Mouse (Mus musculus) erythroblast, embryonic 14.5 days (primary cell): Measurements from ENCODE around the gene Megf8.
"Not testable (repeated sequence)": the region's sequence is repeated elsewhere in the genome, so short reads cannot be mapped to it uniquely, and the experiment has no call there.

Source experiments
- GATA1 ChIP-seq: IDR thresholded peaks from 2 replicates; pipeline ENCODE4 v1.6.1; 2012; ENCODE audit warnings: low read length, inconsistent platforms, mixed read lengths
- TAL1 ChIP-seq: IDR thresholded peaks from 3 replicates; pipeline ENCODE4 v1.6.1; 2012; ENCODE audit warnings: low read length, inconsistent platforms, mixed read lengths

GRCm38 (mm10) chr7:25399028-25399427 lies 82.1 kb downstream of the Megf8 start:
- TF ChIP-seq GATA1, TAL1: not testable (repeated sequence)
